Mouse (Mus musculus) embryonic facial prominence, embryonic 12.5 days (tissue): ENCODE measurements around the gene Nipsnap3b. TPM values are rescaled to one million over a fixed set of nuclear protein-coding genes. Genes with fewer than 3 reads are reported as not detected.

Source experiments
- ATAC-seq: fragments of 200-750 bp; cut with Nextera tagmentation; 2 replicates; pipeline ENCODE4 v1.8.0; 2017; ENCODE audit not compliant: insufficient number of reproducible peaks, insufficient read depth, low FRiP score, low TSS enrichment
- H3K27ac ChIP-seq: fragments of 300-500 bp; sonication (generic); 2 replicates; pipeline ENCODE4 v1.5.1; 2016; ENCODE audit warnings: mild to moderate bottlenecking
- H3K27me3 ChIP-seq: fragments of 300-500 bp; sonication (generic); 2 replicates; pipeline ENCODE4 v1.6.1; 2016; ENCODE audit warnings: mild to moderate bottlenecking, moderate library complexity
- H3K36me3 ChIP-seq: fragments of 300-500 bp; sonication (generic); 2 replicates; pipeline ENCODE4 v1.6.1; 2016; ENCODE audit warnings: mild to moderate bottlenecking
- H3K4me1 ChIP-seq: fragments of 300-500 bp; sonication (generic); 2 replicates; pipeline ENCODE4 v1.6.1; 2016
- H3K4me2 ChIP-seq: fragments of 300-500 bp; sonication (generic); replicated peaks from 2 replicates; pipeline ENCODE4 v1.6.1; 2016; ENCODE audit warnings: mild to moderate bottlenecking, moderate library complexity
- H3K4me3 ChIP-seq: fragments of 300-500 bp; sonication (generic); 2 replicates; pipeline ENCODE4 v1.5.1; 2016; ENCODE audit warnings: mild to moderate bottlenecking
- H3K9ac ChIP-seq: fragments of 300-500 bp; sonication (generic); 2 replicates; pipeline ENCODE4 v1.6.1; 2016; ENCODE audit warnings: mild to moderate bottlenecking, moderate library complexity
- H3K9me3 ChIP-seq: fragments of 300-500 bp; sonication (generic); 2 replicates; pipeline ENCODE4 v1.6.1; 2016; ENCODE audit warnings: mild to moderate bottlenecking, moderate library complexity
- WGBS: fragments of 180-500 bp; shearing (Covaris S2); methylation state at CpG from one replicate; pipeline ENCODE4 v1.1.7; 2016; 5-methylcytosine and 5-hydroxymethylcytosine counted together
- polyA plus RNA-seq: library from polyadenylated mRNA; unstranded; fragments of >200 nt; fragmentation: Nextera tagmentation; extraction: Ambion mirVana; gene quantifications from 2 replicates; pipeline ENCODE4 v1.2.1, GENCODE M21; 2016

Nipsnap3b gene
- polyA plus RNA-seq, 1 experiment from 2014 or later = 69.0 TPM

- 93% methylated on average over 14 of the region's 14 CpGs for WGBS
- H3K27ac ChIP-seq = no peak overlapping the region
- no peaks in the 10 kb centered on the region for H3K9me3 ChIP-seq
- no peak for ATAC-seq
- H3K4me3 ChIP-seq = no peak overlapping the region
- H3K9ac ChIP-seq = no peak overlapping the region
- no peaks in the 10 kb centered on the region for H3K27me3 ChIP-seq
- H3K36me3 ChIP-seq = peaks cover 38% of the 10 kb centered on the region
- H3K4me1 ChIP-seq = no peaks in the 10 kb centered on the region
- no peak overlapping the region for H3K4me2 ChIP-seq
These were observed 11.7 kb downstream of the Nipsnap3b start for GRCm38 (mm10) chr4:53023189-53023925.

GRCm38 (mm10) chr4:53024397-53024796, 12.7 kb downstream of the Nipsnap3b start:
- H3K27ac ChIP-seq = no peak overlapping the region
- H3K9ac ChIP-seq = no peak overlapping the region
- no peak for ATAC-seq
- no peak overlapping the region for H3K4me2 ChIP-seq
- no peaks in the 10 kb centered on the region for H3K4me1 ChIP-seq
- H3K27me3 ChIP-seq = no peaks in the 10 kb centered on the region
- no peaks in the 10 kb centered on the region for H3K9me3 ChIP-seq
- no peak overlapping the region for H3K4me3 ChIP-seq
- H3K36me3 ChIP-seq = peaks cover 32% of the 10 kb centered on the region
- WGBS = 87% methylated on average over 4 of the region's 4 CpGs

GRCm38 (mm10) chr4:53027811-53028210, 16.1 kb downstream of the Nipsnap3b start:
- Histone ChIP-seq H3K27me3 (no peaks in the 10 kb centered on the region), H3K4me1 (no peaks in the 10 kb centered on the region), H3K4me2 (no peak overlapping the region), H3K9ac (no peak overlapping the region), H3K27ac (no peak overlapping the region), H3K9me3 (no peaks in the 10 kb centered on the region), H3K36me3 (peaks cover 11% of the 10 kb centered on the region), H3K4me3 (no peak overlapping the region)
- no peak for ATAC-seq
- WGBS = 85% methylated on average over 3 of the region's 3 CpGs

DNA sequence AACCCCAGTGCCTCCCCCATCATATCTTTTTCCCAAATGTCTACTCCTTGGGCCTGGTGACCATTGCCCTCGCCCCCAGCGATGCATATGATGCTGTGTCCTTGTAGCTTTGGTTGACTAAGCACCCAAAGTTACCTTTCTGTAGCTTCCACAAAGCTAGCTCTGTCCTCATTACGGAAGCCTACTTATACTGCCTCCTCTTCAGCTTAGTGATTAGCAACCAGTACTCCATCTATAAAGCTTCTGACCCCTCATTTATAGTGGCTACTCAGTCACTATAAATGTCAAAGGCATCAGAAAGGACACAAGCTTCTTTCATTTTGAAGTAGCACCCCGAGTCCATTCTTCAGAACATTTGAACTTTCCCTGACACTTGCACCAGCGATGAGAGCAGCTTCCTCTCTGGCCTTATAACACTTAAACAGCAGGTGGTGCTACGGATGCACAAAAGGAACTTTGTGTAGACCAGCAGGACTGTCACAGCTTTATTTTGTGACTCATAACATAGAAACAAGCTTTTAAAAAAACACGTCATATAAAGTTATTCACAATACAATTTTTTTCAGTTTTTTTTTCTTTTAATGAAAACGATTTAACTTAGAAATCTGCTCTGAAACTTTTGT, 18.8 kb downstream of the Nipsnap3b start:
- Histone ChIP-seq H3K27me3 (no peaks in the 10 kb centered on the region), H3K4me2 (no peak overlapping the region), H3K36me3 (peaks cover 8% of the 10 kb centered on the region; the same call in 1 of the 2 replicates), H3K4me1 (no peaks in the 10 kb centered on the region), H3K9me3 (no peaks in the 10 kb centered on the region), H3K27ac (no peak overlapping the region), H3K9ac (no peak overlapping the region), H3K4me3 (no peak overlapping the region)
- ATAC-seq = no peak
- WGBS = 54% methylated on average over 8 of the region's 8 CpGs

- Histone ChIP-seq H3K4me3 (no peak overlapping the region), H3K27ac (no peak overlapping the region), H3K4me1 (no peaks in the 10 kb centered on the region), H3K36me3 (peaks cover 41% of the 10 kb centered on the region), H3K9ac (no peak overlapping the region), H3K9me3 (no peaks in the 10 kb centered on the region), H3K27me3 (no peaks in the 10 kb centered on the region), H3K4me2 (no peak overlapping the region)
- no peak for ATAC-seq
- WGBS = 91% methylated on average over 8 of the region's 8 CpGs
These were observed 32.1 kb downstream of the Nipsnap3b start for GRCm38 (mm10) chr4:53043819-53044218.

DNA sequence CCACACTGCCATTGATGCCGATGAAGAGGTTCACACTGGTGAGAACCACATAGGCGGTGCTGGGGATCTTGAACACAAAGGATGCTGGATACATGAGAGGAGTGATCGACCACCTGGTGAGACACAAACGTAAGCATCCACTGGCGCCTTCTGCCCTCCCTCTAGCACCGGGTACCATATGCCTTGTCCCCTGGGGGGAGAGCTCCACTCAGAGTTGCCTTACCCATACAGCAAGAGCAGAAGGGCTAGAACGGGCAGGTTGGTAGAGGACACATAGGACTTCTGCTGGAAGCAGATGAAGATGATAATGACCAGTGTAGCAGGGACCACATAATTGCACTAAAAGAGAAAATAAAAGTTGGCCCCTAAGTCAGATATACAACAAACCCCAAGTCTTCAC, 34.1 kb downstream of the Nipsnap3b start:
- H3K27ac ChIP-seq = no peak overlapping the region
- 83% methylated on average over 7 of the region's 7 CpGs for WGBS
- H3K9me3 ChIP-seq = no peaks in the 10 kb centered on the region
- H3K36me3 ChIP-seq = peaks cover 41% of the 10 kb centered on the region
- H3K4me1 ChIP-seq = no peaks in the 10 kb centered on the region
- H3K27me3 ChIP-seq = no peaks in the 10 kb centered on the region
- no peak overlapping the region for H3K4me2 ChIP-seq
- no peak for ATAC-seq
- H3K4me3 ChIP-seq = no peak overlapping the region
- no peak overlapping the region for H3K9ac ChIP-seq

GRCm38 (mm10) chr4:53046238-53047022, 34.8 kb downstream of the Nipsnap3b start:
- Histone ChIP-seq H3K36me3 (peaks cover 37% of the 10 kb centered on the region), H3K4me1 (no peaks in the 10 kb centered on the region), H3K4me3 (no peak overlapping the region), H3K27me3 (no peaks in the 10 kb centered on the region), H3K9me3 (no peaks in the 10 kb centered on the region), H3K27ac (no peak overlapping the region), H3K4me2 (no peak overlapping the region), H3K9ac (no peak overlapping the region)
- ATAC-seq = no peak
- WGBS = 82% methylated on average over 9 of the region's 9 CpGs

GRCm38 (mm10) chr4:53062301-53063008, 50.8 kb downstream of the Nipsnap3b start:
- no peak overlapping the region for H3K4me2 ChIP-seq
- H3K9me3 ChIP-seq = no peaks in the 10 kb centered on the region
- H3K27ac ChIP-seq = no peak overlapping the region
- no peak for ATAC-seq
- peaks cover 35% of the 10 kb centered on the region for H3K36me3 ChIP-seq
- H3K4me1 ChIP-seq = no peaks in the 10 kb centered on the region
- no peak overlapping the region for H3K9ac ChIP-seq
- 79% methylated on average over 7 of the region's 7 CpGs for WGBS
- H3K27me3 ChIP-seq = no peaks in the 10 kb centered on the region
- H3K4me3 ChIP-seq = no peak overlapping the region

Other genes with a start within 250 kb of the Nipsnap3b start
- gene Olfr275, start 197.3 kb upstream of the Nipsnap3b start, polyA plus RNA-seq = not detected in 2 replicates
- gene Olfr273, start 152.6 kb upstream of the Nipsnap3b start, polyA plus RNA-seq = not detected in 2 replicates
- gene Olfr272, start 92.7 kb upstream of the Nipsnap3b start, polyA plus RNA-seq = not detected in 2 replicates
- gene Olfr270, start 47.3 kb upstream of the Nipsnap3b start, polyA plus RNA-seq = not detected in 2 replicates
- not detected in 2 replicates for gene Nipsnap3a, start 22.6 kb upstream of the Nipsnap3b start, polyA plus RNA-seq
- gene Abca1, start 148.0 kb downstream of the Nipsnap3b start, polyA plus RNA-seq = 7.9 and 8.4 TPM in 2 replicates